Mouse (Mus musculus) midbrain, embryonic 16.5 days (tissue): ENCODE data around the gene Sbk1. TPM values are rescaled to one million over a fixed set of nuclear protein-coding genes. Genes with fewer than 3 reads are reported as not detected.
A peak's percentile ranks its signal among the peaks of the same experiment; 100 is the strongest.

Experiments
- ATAC-seq: fragments of 200-750 bp; cut with Nextera tagmentation; 2 replicates; pipeline ENCODE4 v1.8.0; 2017; ENCODE audit warnings: moderate TSS enrichment
- H3K27ac ChIP-seq: fragments of 300-500 bp; sonication (generic); 2 replicates; pipeline ENCODE4 v1.5.1; 2014; ENCODE audit warnings: mild to moderate bottlenecking, low read length, mixed read lengths
- H3K27me3 ChIP-seq: fragments of 300-500 bp; sonication (generic); 2 replicates; pipeline ENCODE4 v1.6.1; 2014; ENCODE audit warnings: low read depth, low read length, mixed read lengths; ENCODE audit not compliant: control insufficient read depth, insufficient read depth
- H3K36me3 ChIP-seq: fragments of 300-500 bp; sonication (generic); 2 replicates; pipeline ENCODE4 v1.6.1; 2014; ENCODE audit warnings: mild to moderate bottlenecking, low read length, moderate library complexity, mixed read lengths; ENCODE audit not compliant: control insufficient read depth, insufficient read depth
- H3K4me1 ChIP-seq: fragments of 300-500 bp; sonication (generic); 2 replicates; pipeline ENCODE4 v1.6.1; 2014; ENCODE audit warnings: mild to moderate bottlenecking, low read length, mixed read lengths; ENCODE audit not compliant: control insufficient read depth, insufficient read depth
- H3K4me2 ChIP-seq: fragments of 300-500 bp; sonication (generic); 2 replicates; pipeline ENCODE4 v1.6.1; 2014; ENCODE audit warnings: mild to moderate bottlenecking, low read length, mixed read lengths
- H3K4me3 ChIP-seq: fragments of 300-500 bp; sonication (generic); 2 replicates; pipeline ENCODE4 v1.5.1; 2014; ENCODE audit warnings: low read depth, mild to moderate bottlenecking, low read length, moderate library complexity, mixed read lengths
- H3K9ac ChIP-seq: fragments of 300-500 bp; sonication (generic); 2 replicates; pipeline ENCODE4 v1.6.1; 2014; ENCODE audit warnings: low read depth, low read length, mixed read lengths
- H3K9me3 ChIP-seq: fragments of 300-500 bp; sonication (generic); replicated peaks from 2 replicates; pipeline ENCODE4 v1.6.1; 2014; ENCODE audit warnings: mild to moderate bottlenecking, low read length, mixed read lengths; ENCODE audit not compliant: control insufficient read depth, poor library complexity, severe bottlenecking
- WGBS: fragments of 180-500 bp; shearing (Covaris S2); extraction: QIAGEN DNeasy Blood & Tissue Kit; methylation state at CpG from one replicate; pipeline ENCODE4 v1.1.7; 2014; 5-methylcytosine and 5-hydroxymethylcytosine counted together
- polyA plus RNA-seq: library from polyadenylated mRNA; unstranded; fragments of >200 nt; fragmentation: Nextera tagmentation; extraction: Ambion mirVana; gene quantifications from 2 replicates; pipeline ENCODE4 v1.2.1, GENCODE M21; 2015

Gene Sbk1
- polyA plus RNA-seq, 1 experiment from 2014 or later: 233 TPM

DNA sequence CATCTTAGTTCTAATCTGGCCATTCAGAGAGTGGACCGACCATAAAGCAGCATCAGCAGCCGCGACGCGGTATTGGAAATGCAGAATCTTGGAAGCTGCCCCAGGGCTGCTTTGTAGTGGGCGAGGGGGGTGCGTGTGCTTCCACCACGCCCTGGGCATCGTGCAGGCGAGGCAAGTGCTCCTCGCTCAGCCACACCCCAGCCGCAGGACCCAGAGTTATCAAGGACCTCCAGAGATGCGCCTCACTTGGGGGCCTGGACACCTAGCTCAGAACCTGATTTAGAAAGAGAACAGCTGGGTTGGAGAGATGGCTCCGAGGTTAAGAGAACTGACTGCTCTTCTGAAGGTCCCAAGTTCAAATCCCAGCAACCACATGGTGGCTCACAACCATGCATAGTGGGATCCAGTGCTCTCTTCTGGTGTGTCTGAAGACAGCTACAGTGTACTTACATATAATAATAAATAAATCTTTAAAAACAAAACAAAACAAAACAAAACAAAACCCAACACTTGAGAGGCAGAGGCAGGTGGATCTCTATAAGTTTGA is 31.5 kb upstream of the Sbk1 start:
- Histone ChIP-seq H3K4me3 (no peak overlapping the region), H3K27me3 (no peaks in the 10 kb centered on the region), H3K27ac (no peak overlapping the region), H3K36me3 (no peaks in the 10 kb centered on the region), H3K4me1 (no peaks in the 10 kb centered on the region), H3K4me2 (no peak overlapping the region), H3K9me3 (no peaks in the 10 kb centered on the region), H3K9ac (no peak overlapping the region)
- WGBS: 82% methylated on average over 14 of the region's 14 CpGs
- no peak for ATAC-seq

DNA sequence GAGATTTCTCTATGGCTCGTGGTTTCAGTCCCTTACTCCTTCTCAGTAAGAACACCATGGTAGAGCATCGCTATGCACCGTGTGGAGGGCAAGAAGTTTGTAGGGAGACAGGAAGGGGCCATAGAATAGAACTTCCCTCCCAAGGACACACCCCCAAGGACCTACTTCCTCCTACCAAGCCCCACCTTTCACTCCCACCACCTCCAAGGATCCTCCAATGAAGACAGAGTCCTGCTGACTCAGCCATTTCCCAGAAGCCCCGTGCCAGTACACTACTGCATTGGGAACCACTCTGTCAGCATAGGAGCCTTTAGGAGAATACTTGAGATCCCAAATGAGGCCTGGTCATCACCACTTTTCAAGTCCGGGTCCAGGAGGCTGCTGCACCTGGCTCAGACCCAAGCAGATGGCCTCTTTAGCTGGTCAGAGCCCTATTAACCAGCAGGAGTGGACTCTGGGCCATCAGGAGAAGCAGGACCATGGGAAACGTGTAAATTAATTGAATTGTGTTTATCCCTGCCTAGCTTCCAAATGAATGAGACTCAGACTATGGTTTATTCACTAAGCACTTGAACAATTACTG is 28.2 kb upstream of the Sbk1 start:
- Histone ChIP-seq H3K27ac (no peak overlapping the region), H3K27me3 (no peaks in the 10 kb centered on the region), H3K4me2 (no peak overlapping the region), H3K9ac (no peak overlapping the region), H3K4me3 (no peak overlapping the region), H3K9me3 (no peaks in the 10 kb centered on the region), H3K4me1 (0 out of 2 replicates have a peak, but pooled peaks cover 4% of the 10 kb centered on the region), H3K36me3 (no peaks in the 10 kb centered on the region)
- 67% methylated on average over 6 of the region's 6 CpGs for WGBS
- ATAC-seq: no peak

DNA sequence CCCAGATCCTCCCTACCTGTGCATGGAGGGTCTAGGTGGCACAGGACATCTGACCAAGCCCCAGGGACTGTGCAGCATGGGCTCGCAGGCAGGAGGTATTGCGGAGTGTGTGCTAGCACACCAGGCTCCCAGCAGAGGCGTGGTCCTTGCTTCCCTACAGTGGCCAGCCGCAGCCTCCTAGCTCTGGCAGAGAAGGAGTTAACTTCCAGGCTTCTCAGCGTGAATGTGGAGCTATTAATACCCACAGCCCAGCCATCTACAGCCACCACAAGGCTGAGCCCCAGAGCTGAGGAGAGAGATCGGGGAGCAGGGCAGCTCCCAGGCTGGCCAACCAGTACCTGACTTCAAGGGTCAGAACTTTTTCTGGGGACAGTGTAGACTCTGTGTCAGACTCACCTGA is 24.3 kb upstream of the Sbk1 start:
- H3K27me3 ChIP-seq: no peaks in the 10 kb centered on the region
- H3K9me3 ChIP-seq: no peaks in the 10 kb centered on the region
- H3K4me1 ChIP-seq: 0 out of 2 replicates have a peak, but pooled peaks cover 4% of the 10 kb centered on the region
- WGBS: 6% methylated on average over 6 of the region's 6 CpGs
- no peak overlapping the region for H3K27ac ChIP-seq
- peak overlapping the region; percentile 23; the same call in 1 of the 2 replicates for H3K4me2 ChIP-seq
- H3K36me3 ChIP-seq: no peaks in the 10 kb centered on the region
- no peak overlapping the region for H3K4me3 ChIP-seq
- no peak for ATAC-seq
- no peak overlapping the region for H3K9ac ChIP-seq

DNA sequence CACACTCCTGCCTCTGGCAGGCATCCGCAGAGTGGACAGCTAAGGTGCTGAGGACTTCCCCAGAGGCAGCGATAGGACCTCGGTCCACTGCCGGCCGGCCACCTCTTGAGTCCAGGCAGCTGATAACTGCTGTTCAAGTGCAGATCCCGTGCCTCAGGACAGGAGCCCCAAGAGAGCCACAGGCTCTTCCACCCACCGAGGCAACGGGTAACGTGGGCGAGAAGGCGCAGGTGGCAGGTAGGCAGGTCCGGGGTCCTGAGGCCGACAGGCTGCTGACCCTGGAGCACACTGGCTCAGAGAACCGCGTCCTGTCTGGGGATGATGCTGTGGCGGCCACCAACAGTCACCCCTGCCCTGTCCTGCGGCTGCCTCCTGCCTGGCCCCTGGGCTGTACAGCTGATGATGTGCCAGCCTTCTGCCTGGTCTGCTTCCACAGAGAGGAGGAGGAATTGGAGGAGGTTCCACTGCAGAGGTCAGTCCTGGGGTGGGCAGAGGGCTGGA is 23.7 kb upstream of the Sbk1 start:
- Histone ChIP-seq H3K4me2 (no peak overlapping the region; the same call in 1 of the 2 replicates), H3K9ac (no peak overlapping the region), H3K36me3 (no peaks in the 10 kb centered on the region), H3K4me1 (0 out of 2 replicates have a peak, but pooled peaks cover 4% of the 10 kb centered on the region), H3K9me3 (no peaks in the 10 kb centered on the region), H3K27me3 (no peaks in the 10 kb centered on the region), H3K4me3 (no peak overlapping the region), H3K27ac (no peak overlapping the region)
- no peak for ATAC-seq
- 47% methylated on average over 17 of the region's 17 CpGs for WGBS

DNA sequence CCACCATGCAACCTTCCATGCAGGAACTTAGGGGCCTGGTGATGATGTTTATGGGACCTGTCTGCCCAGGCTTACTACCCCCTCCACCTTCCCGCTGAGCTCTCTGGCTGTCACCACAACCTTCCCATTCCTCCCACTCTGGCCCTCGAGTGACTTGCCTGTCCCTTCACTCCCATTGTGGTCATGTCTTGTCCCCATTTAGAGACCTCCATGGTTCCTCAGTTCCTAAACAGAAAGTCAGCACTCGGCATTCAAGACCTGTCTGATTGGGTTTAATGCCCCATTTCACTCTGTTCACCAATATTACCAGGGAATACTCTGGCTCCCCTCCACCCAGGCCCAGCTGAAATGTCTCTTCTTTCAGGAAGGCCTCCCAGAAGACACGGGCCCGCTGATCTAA is 23.3 kb upstream of the Sbk1 start:
- H3K36me3 ChIP-seq: no peaks in the 10 kb centered on the region
- H3K9me3 ChIP-seq: no peaks in the 10 kb centered on the region
- no peak overlapping the region for H3K9ac ChIP-seq
- H3K4me3 ChIP-seq: no peak overlapping the region
- no peaks in the 10 kb centered on the region for H3K27me3 ChIP-seq
- H3K27ac ChIP-seq: no peak overlapping the region
- 69% methylated on average over 5 of the region's 5 CpGs for WGBS
- no peak overlapping the region for H3K4me2 ChIP-seq
- no peak for ATAC-seq
- 0 out of 2 replicates have a peak, but pooled peaks cover 4% of the 10 kb centered on the region for H3K4me1 ChIP-seq

DNA sequence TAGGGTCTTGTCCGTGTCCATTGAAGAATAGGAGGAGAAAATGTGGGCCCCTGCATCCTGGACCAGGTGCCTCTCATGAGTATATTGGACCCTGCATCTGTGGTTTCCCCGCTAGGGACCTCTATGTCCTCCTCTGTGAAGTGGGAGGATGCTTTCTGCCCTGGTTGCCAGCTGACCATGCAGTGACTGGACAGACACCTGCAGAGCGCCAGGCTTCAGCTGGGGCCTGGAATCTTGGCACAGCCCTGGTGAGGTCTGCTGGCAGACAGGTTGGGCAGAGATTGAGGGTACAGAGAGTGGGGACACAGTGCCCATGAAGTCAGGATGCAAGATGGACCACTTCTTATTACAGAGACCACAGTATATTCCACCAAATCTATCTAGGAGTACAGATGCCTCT is 22.4 kb upstream of the Sbk1 start:
- Histone ChIP-seq H3K36me3 (no peaks in the 10 kb centered on the region), H3K9me3 (no peaks in the 10 kb centered on the region), H3K9ac (no peak overlapping the region), H3K27ac (no peak overlapping the region), H3K4me2 (no peak overlapping the region), H3K27me3 (no peaks in the 10 kb centered on the region), H3K4me3 (no peak overlapping the region), H3K4me1 (0 out of 2 replicates have a peak, but pooled peaks cover 4% of the 10 kb centered on the region)
- no peak for ATAC-seq
- 93% methylated on average over 3 of the region's 3 CpGs for WGBS

DNA sequence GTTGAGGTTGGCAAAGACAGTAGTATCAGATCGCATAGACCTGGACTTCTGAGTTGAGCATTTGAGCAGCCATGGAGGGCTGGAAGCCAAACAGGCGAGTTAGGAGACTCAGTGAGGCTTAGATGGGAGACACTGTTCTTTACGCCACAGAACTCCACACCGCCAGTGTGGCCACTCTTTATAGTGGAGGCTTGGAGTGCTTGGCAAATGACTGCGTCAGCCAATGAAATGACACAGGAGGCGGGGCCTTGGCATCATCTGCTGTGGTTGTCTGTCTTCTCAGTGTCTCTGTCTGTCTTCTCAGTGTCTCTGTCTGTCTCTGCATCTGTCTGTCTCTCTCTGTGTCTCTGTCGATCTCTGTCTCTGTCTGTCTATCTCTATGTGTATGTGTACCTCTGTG is 21.9 kb upstream of the Sbk1 start:
- ATAC-seq: no peak
- no peak overlapping the region for H3K4me2 ChIP-seq
- no peaks in the 10 kb centered on the region for H3K36me3 ChIP-seq
- no peak overlapping the region for H3K9ac ChIP-seq
- no peaks in the 10 kb centered on the region for H3K27me3 ChIP-seq
- H3K4me3 ChIP-seq: no peak overlapping the region
- no peak overlapping the region for H3K27ac ChIP-seq
- no peaks in the 10 kb centered on the region for H3K9me3 ChIP-seq
- H3K4me1 ChIP-seq: 0 out of 2 replicates have a peak, but pooled peaks cover 4% of the 10 kb centered on the region
- 78% methylated on average over 7 of the region's 7 CpGs for WGBS

DNA sequence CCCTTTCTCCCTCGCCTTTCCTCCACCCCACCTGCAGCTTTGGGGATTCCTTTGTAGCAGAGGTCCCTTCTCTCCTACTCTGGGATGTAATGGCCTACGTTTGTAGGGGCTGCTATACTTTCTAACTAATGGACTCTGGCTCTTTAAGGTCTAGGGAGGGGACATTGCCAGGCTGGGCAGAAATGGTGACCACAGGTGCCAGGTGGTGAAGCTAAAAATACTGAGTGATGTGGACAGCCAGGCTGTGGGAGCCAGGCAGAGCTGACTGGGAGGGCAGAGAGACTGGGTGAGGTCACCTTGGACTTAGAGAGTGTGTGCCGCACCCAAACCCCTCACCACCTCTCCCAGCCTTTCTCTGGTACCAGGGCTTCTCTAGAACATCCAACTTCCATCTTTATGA is 20.7 kb upstream of the Sbk1 start:
- no peak for ATAC-seq
- 45% methylated on average over 3 of the region's 3 CpGs for WGBS

DNA sequence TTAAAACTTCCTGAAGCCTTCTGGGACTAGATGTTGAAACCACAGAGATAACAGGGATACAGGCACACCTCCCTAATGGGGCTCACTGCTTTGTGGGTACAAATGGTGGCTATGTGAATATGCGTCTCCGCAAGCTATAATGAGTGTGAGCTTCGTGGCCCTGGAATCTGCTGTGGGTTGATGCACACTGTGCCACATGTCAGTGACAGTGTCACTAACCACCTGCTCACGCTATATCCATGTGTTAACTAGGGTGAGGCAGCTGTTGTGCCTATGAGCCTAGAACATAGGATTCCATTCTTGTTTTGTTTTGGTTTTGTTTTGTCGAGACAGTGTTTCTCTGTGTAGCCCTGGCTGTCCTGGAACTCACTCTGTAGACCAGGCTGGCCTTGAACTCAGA is 20.2 kb upstream of the Sbk1 start:
- H3K9ac ChIP-seq: no peak overlapping the region
- ATAC-seq: no peak
- H3K4me3 ChIP-seq: no peak overlapping the region
- H3K36me3 ChIP-seq: no peaks in the 10 kb centered on the region
- WGBS: 92% methylated on average over 5 of the region's 5 CpGs
- no peaks in the 10 kb centered on the region for H3K27me3 ChIP-seq
- no peaks in the 10 kb centered on the region for H3K9me3 ChIP-seq
- 0 out of 2 replicates have a peak, but pooled peaks cover 4% of the 10 kb centered on the region for H3K4me1 ChIP-seq
- H3K4me2 ChIP-seq: no peak overlapping the region
- no peak overlapping the region for H3K27ac ChIP-seq

More for the DNA sequence above, 20.7 kb upstream of the Sbk1 start:
- H3K27ac ChIP-seq: no peak overlapping the region
- no peak overlapping the region for H3K4me2 ChIP-seq
- no peaks in the 10 kb centered on the region for H3K27me3 ChIP-seq
- 0 out of 2 replicates have a peak, but pooled peaks cover 4% of the 10 kb centered on the region for H3K4me1 ChIP-seq
- no peak overlapping the region for H3K4me3 ChIP-seq
- H3K9ac ChIP-seq: no peak overlapping the region
- no peaks in the 10 kb centered on the region for H3K36me3 ChIP-seq
- no peaks in the 10 kb centered on the region for H3K9me3 ChIP-seq
